Comparison of ENCODE assay signal across 10 mouse cellular contexts in genomic region chr9:108949967-108950728, GRCm38 (mm10). TPM values are rescaled to one million over a fixed set of nuclear protein-coding genes. Genes with fewer than 3 reads are reported as not detected.
A peak's percentile ranks its signal among the peaks of the same experiment; 100 is the strongest.
DNase-seq lines count a peak whose midpoint lies in the region; TF ChIP-seq lines count a peak whose summit lies in the region.
"Had no signal": no experiment of that assay in that cellular context is flagged by ENCODE, and none has a peak within 500 bp of the region (broad histone marks: within the 10 kb centered on the region; RNA-seq: fewer than 3 reads in every experiment).

No protein-coding gene starts in this region.

- no peak for TF ChIP-seq CTCF in kidney, adult 2 months (conservative IDR thresholded peaks at IDR 0.05; ENCODE audit: insufficient read depth, insufficient read length, low read depth, low read length)

- no peak overlapping the region for H3K4me3 ChIP-seq in kidney, adult 2 months (ENCODE audit: insufficient read depth, low read depth, low read length)

- intact Hi-C loops in heart, postnatal 10 days (cut with DNase I): no loop called here

- peaks cover 9% of the 10 kb centered on the region for H3K36me3 ChIP-seq in kidney, adult 2 months (ENCODE audit: control insufficient read depth, insufficient read depth, low read length)

- H3K27me3 ChIP-seq in kidney, adult 2 months (replicated peaks; ENCODE audit: control insufficient read depth, insufficient read depth, low read length): no peaks in the 10 kb centered on the region

- TF ChIP-seq POLR2A in kidney, adult 2 months (IDR thresholded peaks at IDR 0.05; ENCODE audit: low read depth, low read length): no peak

- 83% methylated on average over 9 of the region's 9 CpGs for WGBS in kidney, adult 2 months

- no peak for DNase-seq in kidney, adult 2 months
- no peak for DNase-seq in kidney, adult 11 months
- peak; percentile 49 for DNase-seq in brain, adult 2 months (ENCODE audit: low read depth, low spot score)
- peak; percentile 52 to 61 for DNase-seq in cerebellum, postnatal 25 days
- peak; percentile 37 to 48 for DNase-seq in heart, postnatal 10 days
- no peak for DNase-seq in urinary bladder, adult 2 months (ENCODE audit: low spot score)
- DNase-seq in spleen, postnatal 14 days (ENCODE audit: low spot score in 2 of 2): no peak
- DNase-seq: layer of hippocampus, postnatal 36 days had no signal

- 0 out of 2 replicates have a peak overlapping the region, but pooled peaks have one; percentile 10 for H3K27ac ChIP-seq in kidney, adult 2 months (ENCODE audit: insufficient read depth, low read depth, low read length)
- H3K27ac ChIP-seq: macrophage had no signal

- no peaks in the 10 kb centered on the region for H3K4me1 ChIP-seq in kidney, adult 2 months (ENCODE audit: control insufficient read depth, insufficient read depth, low read length)

RNA-seq across cellular contexts. Expression of gene Col7a1, which starts 3.2 kb away (rescaled TPM):
- 1.8 and 2.3 TPM in 2 replicates for polyA plus RNA-seq in kidney, adult 2 months (2012; rRNA removed)
- 1 to 10 TPM; 1.3 TPM for total RNA-seq in heart, postnatal 10 days (2021)
- polyA plus RNA-seq in urinary bladder, adult 2 months (2012; rRNA removed): 3.3 and 4.7 TPM in 2 replicates

RNA-seq across cellular contexts. Expression of gene Uqcrc1, which starts 13.7 kb away (rescaled TPM):
- 1,190 and 1,260 TPM in 2 replicates for polyA plus RNA-seq in kidney, adult 2 months (2012; rRNA removed)
- total RNA-seq in heart, postnatal 10 days (2021): 1,000 to 10,000 TPM; 1,923 to 1,927 TPM
- polyA plus RNA-seq in urinary bladder, adult 2 months (2012; rRNA removed): 278 and 302 TPM in 2 replicates

RNA-seq across cellular contexts. Expression of gene Ucn2, which starts 35.7 kb away (rescaled TPM):
- polyA plus RNA-seq in kidney, adult 2 months (2012; rRNA removed): 0.11 and 0.18 TPM in 2 replicates
- not detected for total RNA-seq in heart, postnatal 10 days (2021)
- polyA plus RNA-seq in urinary bladder, adult 2 months (2012; rRNA removed): 0.43 and 0.51 TPM in 2 replicates
- polyA plus RNA-seq: macrophage had no signal

RNA-seq across cellular contexts. Expression of gene Tmem89, which starts 35.7 kb away (rescaled TPM):
- polyA plus RNA-seq in kidney, adult 2 months (2012; rRNA removed): 0.08 TPM in 1 of 2 replicates, not detected in the other
- total RNA-seq in heart, postnatal 10 days (2021): not detected
- polyA plus RNA-seq in urinary bladder, adult 2 months (2012; rRNA removed): not detected in 2 replicates
- total RNA-seq: gastrocnemius, postnatal 36 days; layer of hippocampus, postnatal 36 days had no signal
- polyA plus RNA-seq: macrophage had no signal

RNA-seq across cellular contexts. Expression of gene Pfkfb4, which starts 41.4 kb away (rescaled TPM):
- 10.6 and 11.3 TPM in 2 replicates for polyA plus RNA-seq in kidney, adult 2 months (2012; rRNA removed)
- 1 to 10 TPM; 2.4 TPM for total RNA-seq in heart, postnatal 10 days (2021)
- polyA plus RNA-seq in urinary bladder, adult 2 months (2012; rRNA removed): 16.3 and 19.4 TPM in 2 replicates

Comparison
In these comparisons a context has a peak if more than half of its experiments do, and no peak if none do; other contexts are left out.
1. DNase-seq: peak in brain, adult 2 months (single experiment), cerebellum, postnatal 25 days (2 of 2) and heart, postnatal 10 days (2 of 2); none in kidney, adult 2 months (single experiment), kidney, adult 11 months (single experiment), urinary bladder, adult 2 months (single experiment) and spleen, postnatal 14 days (0 of 2).